Mouse (Mus musculus): ENCODE measurements around the gene Pank1.

DNA sequence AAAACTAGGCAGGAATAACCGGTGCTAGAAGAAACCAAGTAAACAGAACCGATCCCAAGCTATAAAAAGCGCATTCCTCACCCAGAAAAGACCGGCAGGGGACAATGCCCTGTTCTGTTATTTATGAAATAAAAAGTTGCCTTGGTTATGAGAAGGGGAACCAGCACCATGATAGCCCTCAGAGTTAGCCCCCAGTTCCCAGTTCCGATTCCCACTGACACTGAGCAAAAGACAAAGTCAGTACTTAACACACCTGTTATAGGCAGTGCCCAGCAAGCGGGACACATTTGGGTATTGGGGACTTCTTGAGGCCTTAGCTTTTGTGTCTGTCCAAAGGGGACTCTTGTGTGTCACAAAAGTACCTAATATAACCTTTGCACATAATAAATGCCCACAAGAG is 369 bp upstream of the Pank1 start:
- no peak for TF ChIP-seq GATA1 (IDR thresholded peaks at IDR 0.05; ENCODE audit: low read length)
- no peak for TF ChIP-seq TAL1 (IDR thresholded peaks at IDR 0.05; ENCODE audit: low read length)
